Mouse (Mus musculus): ENCODE measurements around the gene Klra2. TPM values are rescaled to one million over a fixed set of nuclear protein-coding genes. Genes with fewer than 3 reads are reported as not detected.

Klra2 gene
- polyA plus RNA-seq, 1 experiment from 2014 or later: 0.63 TPM

GRCm38 (mm10) chr6:131262778-131263177, 15.6 kb upstream of the Klra2 start:
- Histone ChIP-seq H3K4me1 (replicated peaks; ENCODE audit: control insufficient read depth, insufficient read depth, low read length) (no peaks in the 10 kb centered on the region), H3K4me3 (ENCODE audit: low read depth, low read length) (no peak overlapping the region), H3K9ac (ENCODE audit: low read depth, low read length) (no peak overlapping the region), H3K4me2 (replicated peaks; ENCODE audit: low read depth) (no peak overlapping the region), H3K27ac (ENCODE audit: low read depth, low read length) (no peak overlapping the region), H3K27me3 (replicated peaks; ENCODE audit: control insufficient read depth, insufficient read depth, low read length) (no peaks in the 10 kb centered on the region), H3K9me3 (ENCODE audit: control insufficient read depth) (no peaks in the 10 kb centered on the region), H3K36me3 (ENCODE audit: control insufficient read depth, insufficient read depth) (no peaks in the 10 kb centered on the region)
- ATAC-seq: no peak
- no peak for TF ChIP-seq CTCF (IDR thresholded peaks at IDR 0.05; ENCODE audit: low read depth)
- WGBS: 47% methylated on average over 3 of the region's 3 CpGs

GRCm38 (mm10) chr6:131262009-131262408, 14.8 kb upstream of the Klra2 start:
- Histone ChIP-seq H3K4me3 (ENCODE audit: low read depth, low read length) (no peak overlapping the region), H3K27me3 (replicated peaks; ENCODE audit: control insufficient read depth, insufficient read depth, low read length) (no peaks in the 10 kb centered on the region), H3K9me3 (ENCODE audit: control insufficient read depth) (no peaks in the 10 kb centered on the region), H3K4me1 (replicated peaks; ENCODE audit: control insufficient read depth, insufficient read depth, low read length) (no peaks in the 10 kb centered on the region), H3K27ac (ENCODE audit: low read depth, low read length) (no peak overlapping the region), H3K36me3 (ENCODE audit: control insufficient read depth, insufficient read depth) (no peaks in the 10 kb centered on the region), H3K4me2 (replicated peaks; ENCODE audit: low read depth) (no peak overlapping the region), H3K9ac (ENCODE audit: low read depth, low read length) (no peak overlapping the region)
- 76% methylated on average over 3 of the region's 3 CpGs for WGBS
- no peak for TF ChIP-seq CTCF (IDR thresholded peaks at IDR 0.05; ENCODE audit: low read depth)
- ATAC-seq: no peak

GRCm38 (mm10) chr6:131245081-131245480, 2.1 kb downstream of the Klra2 start:
- Histone ChIP-seq H3K4me3 (ENCODE audit: low read depth, low read length) (no peak overlapping the region), H3K27ac (ENCODE audit: low read depth, low read length) (no peak overlapping the region), H3K9ac (ENCODE audit: low read depth, low read length) (no peak overlapping the region), H3K36me3 (ENCODE audit: control insufficient read depth, insufficient read depth) (no peaks in the 10 kb centered on the region), H3K9me3 (ENCODE audit: control insufficient read depth) (no peaks in the 10 kb centered on the region), H3K4me1 (replicated peaks; ENCODE audit: control insufficient read depth, insufficient read depth, low read length) (no peaks in the 10 kb centered on the region), H3K4me2 (replicated peaks; ENCODE audit: low read depth) (no peak overlapping the region), H3K27me3 (replicated peaks; ENCODE audit: control insufficient read depth, insufficient read depth, low read length) (no peaks in the 10 kb centered on the region)
- no peak for TF ChIP-seq CTCF (IDR thresholded peaks at IDR 0.05; ENCODE audit: low read depth)
- WGBS: 80% methylated on average over 2 of the region's 2 CpGs
- no peak for ATAC-seq

Other genes starting within 250 kb of the Klra2 start
- gene Magohb, start 45.9 kb upstream of the Klra2 start, polyA plus RNA-seq (2015; fragmentation: Nextera tagmentation; extraction: Ambion mirVana): 37.3 and 40.0 TPM in 2 replicates
- 14.1 and 14.9 TPM in 2 replicates for gene Styk1, start 106.2 kb upstream of the Klra2 start, polyA plus RNA-seq (2015; fragmentation: Nextera tagmentation; extraction: Ambion mirVana)
- 33.9 and 39.9 TPM in 2 replicates for gene Ybx3, start 141.1 kb upstream of the Klra2 start, polyA plus RNA-seq (2015; fragmentation: Nextera tagmentation; extraction: Ambion mirVana)
- gene 5430401F13Rik, start 239.0 kb upstream of the Klra2 start, polyA plus RNA-seq (2015; fragmentation: Nextera tagmentation; extraction: Ambion mirVana): not detected in 2 replicates
- not detected in 2 replicates for gene Gm6619, start 239.0 kb upstream of the Klra2 start, polyA plus RNA-seq (2015; fragmentation: Nextera tagmentation; extraction: Ambion mirVana)